Mouse (Mus musculus): Measurements from ENCODE around the gene Gm20388. TPM values are rescaled to one million over a fixed set of nuclear protein-coding genes. Genes with fewer than 3 reads are reported as not detected.

Gm20388 gene
- polyA plus RNA-seq, 1 experiment from 2014 or later, result not detected

- Histone ChIP-seq H3K4me1 (ENCODE audit: control insufficient read depth, insufficient read depth, low read length) (peaks cover 7% of the 10 kb centered on the region; the same call in 1 of the 2 replicates), H3K36me3 (ENCODE audit: control insufficient read depth, insufficient read depth, low read length) (no peaks in the 10 kb centered on the region), H3K9ac (ENCODE audit: low read length) (no peak overlapping the region), H3K4me3 (ENCODE audit: low read depth, low read length) (no peak overlapping the region), H3K4me2 (ENCODE audit: low read depth, severe bottlenecking) (no peak overlapping the region), H3K9me3 (ENCODE audit: control insufficient read depth, low read length) (no peaks in the 10 kb centered on the region), H3K27me3 (ENCODE audit: control insufficient read depth, insufficient read depth, low read length) (peaks cover 3% of the 10 kb centered on the region; the same call in 1 of the 2 replicates), H3K27ac (replicated peaks; ENCODE audit: low read depth, low read length) (no peak overlapping the region)
- DNase-seq (ENCODE audit: low spot score), result no peak
- ATAC-seq (ENCODE audit: insufficient number of reproducible peaks, low FRiP score, low TSS enrichment, low read depth), result no peak
- 90% methylated on average over 6 of the region's 6 CpGs for WGBS
These were observed 3816.1 kb downstream of the Gm20388 start for GRCm38 (mm10) chr8:123726759-123727158.

- 31% methylated on average over 20 of the region's 20 CpGs for WGBS
- H3K4me1 ChIP-seq (ENCODE audit: control insufficient read depth, insufficient read depth, low read length), result peaks cover 7% of the 10 kb centered on the region; the same call in 1 of the 2 replicates
- no peak overlapping the region for H3K27ac ChIP-seq (replicated peaks; ENCODE audit: low read depth, low read length)
- no peak overlapping the region for H3K4me3 ChIP-seq (ENCODE audit: low read depth, low read length)
- H3K36me3 ChIP-seq (ENCODE audit: control insufficient read depth, insufficient read depth, low read length), result no peaks in the 10 kb centered on the region
- ATAC-seq (ENCODE audit: insufficient number of reproducible peaks, low FRiP score, low TSS enrichment, low read depth) (no peak), DNase-seq (ENCODE audit: low spot score) (no peak)
- peak overlapping the region; percentile 17 for H3K4me2 ChIP-seq (ENCODE audit: low read depth, severe bottlenecking)
- no peak overlapping the region for H3K9ac ChIP-seq (ENCODE audit: low read length)
- no peaks in the 10 kb centered on the region for H3K9me3 ChIP-seq (ENCODE audit: control insufficient read depth, low read length)
- H3K27me3 ChIP-seq (ENCODE audit: control insufficient read depth, insufficient read depth, low read length), result peaks cover 3% of the 10 kb centered on the region; the same call in 1 of the 2 replicates
These were observed 3818.6 kb downstream of the Gm20388 start for GRCm38 (mm10) chr8:123729055-123729785.

- Histone ChIP-seq H3K4me3 (ENCODE audit: low read depth, low read length) (no peak overlapping the region), H3K9me3 (ENCODE audit: control insufficient read depth, low read length) (no peaks in the 10 kb centered on the region), H3K9ac (ENCODE audit: low read length) (no peak overlapping the region), H3K4me1 (ENCODE audit: control insufficient read depth, insufficient read depth, low read length) (peaks cover 7% of the 10 kb centered on the region; the same call in 1 of the 2 replicates), H3K27ac (replicated peaks; ENCODE audit: low read depth, low read length) (no peak overlapping the region), H3K4me2 (ENCODE audit: low read depth, severe bottlenecking) (no peak overlapping the region), H3K36me3 (ENCODE audit: control insufficient read depth, insufficient read depth, low read length) (no peaks in the 10 kb centered on the region), H3K27me3 (ENCODE audit: control insufficient read depth, insufficient read depth, low read length) (peaks cover 3% of the 10 kb centered on the region; the same call in 1 of the 2 replicates)
- ATAC-seq (ENCODE audit: insufficient number of reproducible peaks, low FRiP score, low TSS enrichment, low read depth), result no peak
- WGBS, result 67% methylated on average over 13 of the region's 13 CpGs
- DNase-seq (ENCODE audit: low spot score), result no peak
These were observed 3819.3 kb downstream of the Gm20388 start for GRCm38 (mm10) chr8:123729786-123730411.

- Histone ChIP-seq H3K4me1 (ENCODE audit: control insufficient read depth, insufficient read depth, low read length) (peaks cover 7% of the 10 kb centered on the region; the same call in 1 of the 2 replicates), H3K9ac (ENCODE audit: low read length) (no peak overlapping the region), H3K36me3 (ENCODE audit: control insufficient read depth, insufficient read depth, low read length) (no peaks in the 10 kb centered on the region), H3K4me2 (ENCODE audit: low read depth, severe bottlenecking) (no peak overlapping the region), H3K27ac (replicated peaks; ENCODE audit: low read depth, low read length) (no peak overlapping the region), H3K27me3 (ENCODE audit: control insufficient read depth, insufficient read depth, low read length) (peaks cover 3% of the 10 kb centered on the region; the same call in 1 of the 2 replicates), H3K4me3 (ENCODE audit: low read depth, low read length) (no peak overlapping the region), H3K9me3 (ENCODE audit: control insufficient read depth, low read length) (no peaks in the 10 kb centered on the region)
- 34% methylated on average over 4 of the region's 4 CpGs for WGBS
- no peak for ATAC-seq (ENCODE audit: insufficient number of reproducible peaks, low FRiP score, low TSS enrichment, low read depth)
- DNase-seq (ENCODE audit: low spot score), result no peak
These were observed 3821.7 kb downstream of the Gm20388 start for GRCm38 (mm10) chr8:123732332-123732731.

- Histone ChIP-seq H3K4me3 (ENCODE audit: low read depth, low read length) (no peak overlapping the region), H3K9ac (ENCODE audit: low read length) (no peak overlapping the region), H3K36me3 (ENCODE audit: control insufficient read depth, insufficient read depth, low read length) (no peaks in the 10 kb centered on the region), H3K9me3 (ENCODE audit: control insufficient read depth, low read length) (no peaks in the 10 kb centered on the region), H3K27ac (replicated peaks; ENCODE audit: low read depth, low read length) (no peak overlapping the region), H3K27me3 (ENCODE audit: control insufficient read depth, insufficient read depth, low read length) (peaks cover 3% of the 10 kb centered on the region; the same call in 1 of the 2 replicates), H3K4me1 (ENCODE audit: control insufficient read depth, insufficient read depth, low read length) (0 out of 2 replicates have a peak, but pooled peaks cover 1% of the 10 kb centered on the region), H3K4me2 (ENCODE audit: low read depth, severe bottlenecking) (no peak overlapping the region)
- ATAC-seq (ENCODE audit: insufficient number of reproducible peaks, low FRiP score, low TSS enrichment, low read depth) (no peak), DNase-seq (ENCODE audit: low spot score) (no peak)
- whole genome bisulfite sequencing, result 85% methylated on average over 8 of the region's 8 CpGs
These were observed 3823.8 kb downstream of the Gm20388 start for GRCm38 (mm10) chr8:123734486-123734885.

GRCm38 (mm10) chr8:123736974-123737373 is 3826.3 kb downstream of the Gm20388 start:
- no peaks in the 10 kb centered on the region for H3K27me3 ChIP-seq (ENCODE audit: control insufficient read depth, insufficient read depth, low read length)
- no peaks in the 10 kb centered on the region for H3K36me3 ChIP-seq (ENCODE audit: control insufficient read depth, insufficient read depth, low read length)
- H3K9me3 ChIP-seq (ENCODE audit: control insufficient read depth, low read length), result no peaks in the 10 kb centered on the region
- DNase-seq (ENCODE audit: low spot score), result no peak
- 79% methylated on average over 9 of the region's 9 CpGs for WGBS
- no peak overlapping the region for H3K27ac ChIP-seq (replicated peaks; ENCODE audit: low read depth, low read length)
- no peaks in the 10 kb centered on the region for H3K4me1 ChIP-seq (ENCODE audit: control insufficient read depth, insufficient read depth, low read length)
- H3K4me3 ChIP-seq (ENCODE audit: low read depth, low read length), result no peak overlapping the region
- no peak overlapping the region for H3K4me2 ChIP-seq (ENCODE audit: low read depth, severe bottlenecking)
- no peak for ATAC-seq (ENCODE audit: insufficient number of reproducible peaks, low FRiP score, low TSS enrichment, low read depth)
- H3K9ac ChIP-seq (ENCODE audit: low read length), result no peak overlapping the region

GRCm38 (mm10) chr8:123740263-123740662 is 3829.6 kb downstream of the Gm20388 start:
- no peak for ATAC-seq (ENCODE audit: insufficient number of reproducible peaks, low FRiP score, low TSS enrichment, low read depth)
- no peak overlapping the region for H3K27ac ChIP-seq (replicated peaks; ENCODE audit: low read depth, low read length)
- no peaks in the 10 kb centered on the region for H3K27me3 ChIP-seq (ENCODE audit: control insufficient read depth, insufficient read depth, low read length)
- no peaks in the 10 kb centered on the region for H3K4me1 ChIP-seq (ENCODE audit: control insufficient read depth, insufficient read depth, low read length)
- no peaks in the 10 kb centered on the region for H3K36me3 ChIP-seq (ENCODE audit: control insufficient read depth, insufficient read depth, low read length)
- H3K9ac ChIP-seq (ENCODE audit: low read length), result no peak overlapping the region
- no peak overlapping the region for H3K4me2 ChIP-seq (ENCODE audit: low read depth, severe bottlenecking)
- H3K4me3 ChIP-seq (ENCODE audit: low read depth, low read length), result no peak overlapping the region
- H3K9me3 ChIP-seq (ENCODE audit: control insufficient read depth, low read length), result no peaks in the 10 kb centered on the region
- 67% methylated on average over 4 of the region's 4 CpGs for WGBS
- DNase-seq (ENCODE audit: low spot score), result no peak

- 75% methylated on average over 9 of the region's 9 CpGs for WGBS
- H3K4me2 ChIP-seq (ENCODE audit: low read depth, severe bottlenecking), result no peak overlapping the region
- no peaks in the 10 kb centered on the region for H3K4me1 ChIP-seq (ENCODE audit: control insufficient read depth, insufficient read depth, low read length)
- H3K9me3 ChIP-seq (ENCODE audit: control insufficient read depth, low read length), result no peaks in the 10 kb centered on the region
- H3K9ac ChIP-seq (ENCODE audit: low read length), result no peak overlapping the region
- ATAC-seq (ENCODE audit: insufficient number of reproducible peaks, low FRiP score, low TSS enrichment, low read depth) (no peak), DNase-seq (ENCODE audit: low spot score) (no peak)
- no peaks in the 10 kb centered on the region for H3K27me3 ChIP-seq (ENCODE audit: control insufficient read depth, insufficient read depth, low read length)
- no peak overlapping the region for H3K27ac ChIP-seq (replicated peaks; ENCODE audit: low read depth, low read length)
- no peaks in the 10 kb centered on the region for H3K36me3 ChIP-seq (ENCODE audit: control insufficient read depth, insufficient read depth, low read length)
- no peak overlapping the region for H3K4me3 ChIP-seq (ENCODE audit: low read depth, low read length)
These were observed 3830.6 kb downstream of the Gm20388 start for GRCm38 (mm10) chr8:123741232-123741631.
